Mouse (Mus musculus) cerebellum, adult 8-10 months (tissue): ENCODE results near the gene Papss2.

Source experiments
- DNase-seq: peaks from one replicate; pipeline ENCODE4 v3.0.0; 2022

Papss2 gene

GRCm38 (mm10) chr19:32595506-32596286, at the start of gene Papss2:
Gene Papss2 (plus strand): TSS chr19:32595790.
- no peak for DNase-seq

- no peak for DNase-seq
Observed at GRCm38 (mm10) chr19:32547396-32547795, 48.2 kb upstream of the Papss2 start.

- DNase-seq: no peak
Observed at GRCm38 (mm10) chr19:32548202-32548601, 47.4 kb upstream of the Papss2 start.

- no peak for DNase-seq
Observed at GRCm38 (mm10) chr19:32550446-32550845, 45.1 kb upstream of the Papss2 start.

- DNase-seq: no peak
Observed at GRCm38 (mm10) chr19:32551442-32551841, 44.1 kb upstream of the Papss2 start.

- no peak for DNase-seq
Observed at GRCm38 (mm10) chr19:32552106-32552505, 43.5 kb upstream of the Papss2 start.

- no peak for DNase-seq
Observed at GRCm38 (mm10) chr19:32553310-32553709, 42.3 kb upstream of the Papss2 start.

GRCm38 (mm10) chr19:32555257-32555656, 40.3 kb upstream of the Papss2 start:
- DNase-seq: no peak

GRCm38 (mm10) chr19:32567025-32567424, 28.6 kb upstream of the Papss2 start:
- no peak for DNase-seq

GRCm38 (mm10) chr19:32567447-32567846, 28.1 kb upstream of the Papss2 start:
- DNase-seq: no peak

- DNase-seq: no peak
Observed at GRCm38 (mm10) chr19:32568470-32568869, 27.1 kb upstream of the Papss2 start.

GRCm38 (mm10) chr19:32568961-32569653, 26.5 kb upstream of the Papss2 start:
- DNase-seq: no peak

GRCm38 (mm10) chr19:32569725-32570124, 25.9 kb upstream of the Papss2 start:
- no peak for DNase-seq

- DNase-seq: no peak
Observed at GRCm38 (mm10) chr19:32572191-32572590, 23.4 kb upstream of the Papss2 start.

- DNase-seq: no peak
Observed at GRCm38 (mm10) chr19:32573259-32573658, 22.3 kb upstream of the Papss2 start.

- DNase-seq: no peak
Observed at GRCm38 (mm10) chr19:32574846-32575245, 20.7 kb upstream of the Papss2 start.

GRCm38 (mm10) chr19:32577749-32578148, 17.8 kb upstream of the Papss2 start:
- no peak for DNase-seq

GRCm38 (mm10) chr19:32583091-32583766, 12.4 kb upstream of the Papss2 start:
- DNase-seq: no peak

- no peak for DNase-seq
Observed at GRCm38 (mm10) chr19:32587727-32588126, 7.9 kb upstream of the Papss2 start.

- no peak for DNase-seq
Observed at GRCm38 (mm10) chr19:32592749-32593148, 2.8 kb upstream of the Papss2 start.

- no peak for DNase-seq
Observed at GRCm38 (mm10) chr19:32593870-32594269, 1.7 kb upstream of the Papss2 start.

GRCm38 (mm10) chr19:32595131-32595505, 472 bp upstream of the Papss2 start:
- no peak for DNase-seq

GRCm38 (mm10) chr19:32599006-32599405, 3.4 kb downstream of the Papss2 start:
- DNase-seq: no peak

- DNase-seq: no peak
Observed at GRCm38 (mm10) chr19:32599436-32599835, 3.8 kb downstream of the Papss2 start.
